Mouse (Mus musculus) lung, postnatal 0 days (tissue): ENCODE results near the gene Pdzrn3.

Experiments used
- CTCF ChIP-seq: IDR thresholded peaks from 2 replicates; pipeline ENCODE4 v1.5.1; 2016; ENCODE audit warnings: antibody characterized with exemption, mild to moderate bottlenecking
- EP300 ChIP-seq: IDR thresholded peaks from 2 replicates; pipeline ENCODE4 v1.6.1; 2016; ENCODE audit warnings: antibody characterized with exemption, mild to moderate bottlenecking, control low read depth

GRCm38 (mm10) chr6:101353701-101354100 lies 24.0 kb downstream of the Pdzrn3 start:
- TF ChIP-seq CTCF (no peak; the same call in 1 of the 2 replicates), EP300 (no peak)
